Mouse (Mus musculus) embryo, embryonic 10 days (tissue): ENCODE measurements around the gene Gm17542.
"Not testable (repeated sequence)": the region's sequence is repeated elsewhere in the genome, so short reads cannot be mapped to it uniquely, and the experiment has no call there.

Experiments used
- DNase-seq: peaks from one replicate; pipeline ENCODE4 v3.0.0-alpha.2; 2015; ENCODE audit warnings: low spot score

Gene Gm17542

GRCm38 (mm10) chr10:58718110-58718509 lies at the start of gene Gm17542:
Gene Gm17542 (minus strand): TSS chr10:58718210.
- DNase-seq: not testable (repeated sequence)

GRCm38 (mm10) chr10:58739779-58740178 lies 21.8 kb upstream of the Gm17542 start:
- no peak for DNase-seq

- DNase-seq: no peak
Observed at GRCm38 (mm10) chr10:58738152-58738551, 20.1 kb upstream of the Gm17542 start.

- DNase-seq: no peak
Observed at GRCm38 (mm10) chr10:58714789-58715148, 3.2 kb downstream of the Gm17542 start.

- DNase-seq: peak; percentile 27
Observed at GRCm38 (mm10) chr10:58713855-58714788, 3.9 kb downstream of the Gm17542 start.

GRCm38 (mm10) chr10:58713225-58713624 lies 4.8 kb downstream of the Gm17542 start:
- no peak for DNase-seq

- DNase-seq: no peak
Observed at GRCm38 (mm10) chr10:58709021-58709420, 9.0 kb downstream of the Gm17542 start.

- DNase-seq: no peak
Observed at GRCm38 (mm10) chr10:58700578-58700977, 17.4 kb downstream of the Gm17542 start.

GRCm38 (mm10) chr10:58700160-58700559 lies 17.9 kb downstream of the Gm17542 start:
- DNase-seq: no peak

GRCm38 (mm10) chr10:58698955-58699354 lies 19.1 kb downstream of the Gm17542 start:
- no peak for DNase-seq

GRCm38 (mm10) chr10:58691051-58691450 lies 27.0 kb downstream of the Gm17542 start:
- peak; percentile 21 for DNase-seq

GRCm38 (mm10) chr10:58679298-58679697 lies 38.7 kb downstream of the Gm17542 start:
- no peak for DNase-seq

- DNase-seq: peak; percentile 85
Observed at GRCm38 (mm10) chr10:58675533-58675932, 42.5 kb downstream of the Gm17542 start, which contains the start of gene Edar. Gene Edar (minus strand): TSS chr10:58675654.

GRCm38 (mm10) chr10:58673278-58674061 lies 44.5 kb downstream of the Gm17542 start:
- DNase-seq: peak; percentile 86

- DNase-seq: peak; percentile 5
Observed at GRCm38 (mm10) chr10:58672557-58673277, 45.3 kb downstream of the Gm17542 start.

GRCm38 (mm10) chr10:58663868-58664267 lies 54.1 kb downstream of the Gm17542 start:
- DNase-seq: no peak
